ENCODE assay signal across 14 mouse cellular contexts in genomic region chr2:143002874-143003273, GRCm38 (mm10).
"Had no signal": no experiment of that assay in that cellular context is flagged by ENCODE, and none has a peak within 500 bp of the region (broad histone marks: within the 10 kb centered on the region; RNA-seq: fewer than 3 reads in every experiment).

No protein-coding gene starts in this region.

- H3K4me1 ChIP-seq: limb, embryonic 12.5 days; liver, embryonic 13.5 days; midbrain, embryonic 13.5 days; stomach, embryonic 15.5 days had no signal

- ATAC-seq: liver, postnatal 0 days; midbrain, embryonic 13.5 days had no signal

- DNase-seq: kidney, adult 9 months; kidney, postnatal 10 days; kidney, postnatal 4 days; liver; liver, embryonic 13.5 days; liver, postnatal 0 days; right cerebral cortex, postnatal 4 days; spleen, adult 18-20 months; thymus, adult 2 months; thymus, postnatal 25 days had no signal

- H3K9me3 ChIP-seq: limb, embryonic 12.5 days; liver, embryonic 13.5 days; midbrain, embryonic 13.5 days; stomach, embryonic 15.5 days had no signal

- H3K27ac ChIP-seq: layer of hippocampus, adult 2 months; limb, embryonic 12.5 days; liver, embryonic 13.5 days; midbrain, embryonic 13.5 days; stomach, embryonic 15.5 days had no signal

- H3K27me3 ChIP-seq: limb, embryonic 12.5 days; liver, embryonic 13.5 days; midbrain, embryonic 13.5 days; stomach, embryonic 15.5 days had no signal

- H3K4me3 ChIP-seq: layer of hippocampus, adult 2 months; limb, embryonic 12.5 days; liver, embryonic 13.5 days; midbrain, embryonic 13.5 days; stomach, embryonic 15.5 days had no signal

- H3K9ac ChIP-seq: limb, embryonic 12.5 days; liver, embryonic 13.5 days; liver, postnatal 0 days; midbrain, embryonic 13.5 days; stomach, embryonic 15.5 days had no signal

- H3K36me3 ChIP-seq: limb, embryonic 12.5 days; liver, embryonic 13.5 days; midbrain, embryonic 13.5 days; stomach, embryonic 15.5 days had no signal

- H3K4me2 ChIP-seq: limb, embryonic 12.5 days; liver, embryonic 13.5 days; midbrain, embryonic 13.5 days; stomach, embryonic 15.5 days had no signal
